Mouse (Mus musculus) intestine, embryonic 16.5 days (tissue): ENCODE results near the gene Phgdh. TPM values are rescaled to one million over a fixed set of nuclear protein-coding genes. Genes with fewer than 3 reads are reported as not detected.
"Not testable (repeated sequence)": the region's sequence is repeated elsewhere in the genome, so short reads cannot be mapped to it uniquely, and the experiment has no call there.

Source experiments
- ATAC-seq: fragments of 200-750 bp; cut with Nextera tagmentation; 2 replicates; pipeline ENCODE4 v1.8.0; 2017; ENCODE audit warnings: moderate TSS enrichment, moderate library complexity
- H3K27ac ChIP-seq: fragments of 300-500 bp; sonication (generic); 2 replicates; pipeline ENCODE4 v1.5.1; 2014; ENCODE audit warnings: mild to moderate bottlenecking, low read length
- H3K27me3 ChIP-seq: fragments of 300-500 bp; sonication (generic); replicated peaks from 2 replicates; pipeline ENCODE4 v1.6.1; 2014; ENCODE audit warnings: low read length, control low read depth, mixed read lengths; ENCODE audit not compliant: control insufficient read depth, insufficient read depth
- H3K36me3 ChIP-seq: fragments of 300-500 bp; sonication (generic); 2 replicates; pipeline ENCODE4 v1.6.1; 2014; ENCODE audit warnings: low read length, control low read depth; ENCODE audit not compliant: control insufficient read depth, insufficient read depth
- H3K4me1 ChIP-seq: fragments of 300-500 bp; sonication (generic); 2 replicates; pipeline ENCODE4 v1.6.1; 2014; ENCODE audit warnings: low read length, control low read depth, mixed read lengths; ENCODE audit not compliant: control insufficient read depth, insufficient read depth
- H3K4me2 ChIP-seq: fragments of 300-500 bp; sonication (generic); 2 replicates; pipeline ENCODE4 v1.6.1; 2014; ENCODE audit warnings: low read depth, low read length, control low read depth
- H3K4me3 ChIP-seq: fragments of 300-500 bp; sonication (generic); 2 replicates; pipeline ENCODE4 v1.5.1; 2014; ENCODE audit warnings: mild to moderate bottlenecking, low read length
- H3K9ac ChIP-seq: fragments of 300-500 bp; sonication (generic); 2 replicates; pipeline ENCODE4 v1.6.1; 2014; ENCODE audit warnings: low read depth, low read length
- H3K9me3 ChIP-seq: fragments of 300-500 bp; sonication (generic); 2 replicates; pipeline ENCODE4 v1.6.1; 2016; ENCODE audit warnings: low read length, control low read depth; ENCODE audit not compliant: control insufficient read depth
- WGBS: fragments of 180-500 bp; shearing (Covaris S2); extraction: QIAGEN DNeasy Blood & Tissue Kit; methylation state at CpG from one replicate; pipeline ENCODE4 v1.1.7; 2014; 5-methylcytosine and 5-hydroxymethylcytosine counted together
- polyA plus RNA-seq: library from polyadenylated mRNA; unstranded; fragments of >200 nt; fragmentation: Nextera tagmentation; extraction: Ambion mirVana; gene quantifications from 2 replicates; pipeline ENCODE4 v1.2.1, GENCODE M21; 2015

Phgdh gene
- 321 and 332 TPM in 2 replicates for polyA plus RNA-seq

DNA sequence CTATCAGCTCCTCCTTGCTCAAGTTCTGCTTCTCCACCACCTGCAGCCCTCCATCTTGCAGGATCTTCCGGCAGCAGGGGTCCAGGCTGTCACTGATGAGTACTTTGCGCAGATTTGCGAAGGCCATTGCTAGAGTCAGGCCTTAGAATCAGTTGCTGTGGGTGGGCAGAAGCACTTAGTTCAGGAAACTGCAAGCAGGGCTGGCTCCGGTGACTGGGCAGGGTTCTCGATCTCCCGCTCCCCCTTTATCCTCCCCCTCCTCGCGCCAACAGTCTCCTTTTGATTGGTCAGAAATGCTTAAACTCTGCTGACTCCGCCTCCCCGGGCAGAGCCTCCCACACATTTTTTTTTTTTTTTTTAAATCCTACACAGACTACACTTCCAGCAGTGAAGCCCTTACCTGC is at the start of gene Phgdh:
Phgdh (minus strand) TSS at position 285 of the 404 bp plus-strand sequence.
- H3K27me3 ChIP-seq, H3K36me3 ChIP-seq, H3K9me3 ChIP-seq: not testable (repeated sequence)
- Histone ChIP-seq H3K4me3 (peak within 1 kb of the TSS; percentile 75), H3K4me2 (peak within 1 kb of the TSS; percentile 75), H3K9ac (peak within 1 kb of the TSS; percentile 71), H3K27ac (peak within 1 kb of the TSS; percentile 87), H3K4me1 (peaks cover 33% of the 10 kb centered on the region)
- peak; percentile 78 for ATAC-seq
- 2% methylated on average over 9 of the region's 10 CpGs for WGBS

DNA sequence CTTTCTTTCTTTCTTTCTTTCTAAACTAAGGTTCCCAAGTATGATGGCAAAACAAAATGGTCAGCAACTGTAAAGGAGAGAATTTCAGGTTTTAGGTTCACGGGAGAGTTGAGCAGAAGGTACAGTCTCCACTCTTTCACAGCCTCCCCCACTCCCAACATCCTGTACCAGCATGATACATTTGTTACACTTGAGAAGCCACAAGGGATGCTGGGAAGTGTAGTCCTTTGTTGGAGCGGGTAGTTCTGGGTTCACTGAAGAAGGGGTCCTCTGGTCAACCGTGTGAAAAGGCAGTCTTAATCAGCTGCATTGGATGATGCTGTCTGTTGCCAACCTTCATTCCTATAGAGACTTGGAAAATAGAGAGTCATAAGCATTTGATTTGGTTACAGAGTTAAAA is 49.5 kb upstream of the Phgdh start:
- no peak for ATAC-seq
- Histone ChIP-seq H3K9ac (no peak overlapping the region), H3K4me1 (peaks cover 8% of the 10 kb centered on the region), H3K4me2 (no peak overlapping the region), H3K27ac (no peak overlapping the region), H3K36me3 (no peaks in the 10 kb centered on the region), H3K4me3 (no peak overlapping the region), H3K9me3 (no peaks in the 10 kb centered on the region), H3K27me3 (no peaks in the 10 kb centered on the region)
- 77% methylated on average over 3 of the region's 3 CpGs for WGBS

DNA sequence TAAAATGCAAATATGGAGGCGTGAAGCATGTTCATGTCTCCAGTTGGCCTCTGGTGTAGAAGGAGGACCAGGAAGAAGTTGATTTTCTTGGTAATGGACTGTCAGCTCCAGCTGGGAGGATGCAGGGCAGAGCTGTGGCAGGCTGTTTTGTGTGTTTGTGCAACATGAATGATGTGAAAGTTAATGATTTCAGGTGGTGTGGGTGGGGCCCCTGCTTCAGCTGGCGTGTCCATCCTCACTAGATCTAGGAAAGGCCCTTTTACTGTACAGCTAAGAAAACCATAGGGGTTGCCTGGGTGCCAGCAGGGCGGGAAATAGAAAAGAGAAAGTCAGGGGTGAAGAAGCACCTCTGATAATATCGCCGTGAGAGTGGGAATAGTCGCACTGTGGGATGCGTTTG is 48.0 kb upstream of the Phgdh start:
- H3K9me3 ChIP-seq, result no peaks in the 10 kb centered on the region
- 77% methylated on average over 7 of the region's 7 CpGs for WGBS
- H3K4me3 ChIP-seq, result no peak overlapping the region
- H3K9ac ChIP-seq, result no peak overlapping the region
- H3K4me2 ChIP-seq, result no peak overlapping the region
- H3K27ac ChIP-seq, result no peak overlapping the region
- peaks cover 23% of the 10 kb centered on the region for H3K4me1 ChIP-seq
- H3K36me3 ChIP-seq, result no peaks in the 10 kb centered on the region
- H3K27me3 ChIP-seq, result no peaks in the 10 kb centered on the region
- ATAC-seq, result no peak

DNA sequence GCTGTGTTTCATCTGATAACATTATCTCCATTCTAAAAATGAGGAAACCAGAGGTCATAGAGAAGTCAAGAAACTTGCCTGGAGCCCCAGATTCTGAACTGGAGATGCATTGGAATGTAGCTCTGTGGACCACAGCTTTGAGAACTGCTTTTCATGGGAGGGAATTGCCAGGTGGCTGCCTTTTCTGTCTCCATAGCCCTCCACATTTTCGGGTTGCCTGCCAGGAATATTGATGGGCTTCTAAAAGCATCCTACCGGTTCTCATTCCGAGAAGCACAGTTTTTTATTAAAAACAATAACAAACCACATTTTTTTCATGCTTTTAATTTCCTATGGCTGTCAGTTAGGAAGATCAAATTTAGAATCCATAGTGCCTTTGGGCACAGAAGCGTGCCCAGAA is 47.3 kb upstream of the Phgdh start:
- no peaks in the 10 kb centered on the region for H3K36me3 ChIP-seq
- H3K4me1 ChIP-seq, result peaks cover 23% of the 10 kb centered on the region
- no peaks in the 10 kb centered on the region for H3K9me3 ChIP-seq
- no peak for ATAC-seq
- H3K9ac ChIP-seq, result no peak overlapping the region
- H3K4me3 ChIP-seq, result no peak overlapping the region
- no peaks in the 10 kb centered on the region for H3K27me3 ChIP-seq
- H3K27ac ChIP-seq, result no peak overlapping the region
- H3K4me2 ChIP-seq, result no peak overlapping the region
- 61% methylated on average over 4 of the region's 4 CpGs for WGBS

DNA sequence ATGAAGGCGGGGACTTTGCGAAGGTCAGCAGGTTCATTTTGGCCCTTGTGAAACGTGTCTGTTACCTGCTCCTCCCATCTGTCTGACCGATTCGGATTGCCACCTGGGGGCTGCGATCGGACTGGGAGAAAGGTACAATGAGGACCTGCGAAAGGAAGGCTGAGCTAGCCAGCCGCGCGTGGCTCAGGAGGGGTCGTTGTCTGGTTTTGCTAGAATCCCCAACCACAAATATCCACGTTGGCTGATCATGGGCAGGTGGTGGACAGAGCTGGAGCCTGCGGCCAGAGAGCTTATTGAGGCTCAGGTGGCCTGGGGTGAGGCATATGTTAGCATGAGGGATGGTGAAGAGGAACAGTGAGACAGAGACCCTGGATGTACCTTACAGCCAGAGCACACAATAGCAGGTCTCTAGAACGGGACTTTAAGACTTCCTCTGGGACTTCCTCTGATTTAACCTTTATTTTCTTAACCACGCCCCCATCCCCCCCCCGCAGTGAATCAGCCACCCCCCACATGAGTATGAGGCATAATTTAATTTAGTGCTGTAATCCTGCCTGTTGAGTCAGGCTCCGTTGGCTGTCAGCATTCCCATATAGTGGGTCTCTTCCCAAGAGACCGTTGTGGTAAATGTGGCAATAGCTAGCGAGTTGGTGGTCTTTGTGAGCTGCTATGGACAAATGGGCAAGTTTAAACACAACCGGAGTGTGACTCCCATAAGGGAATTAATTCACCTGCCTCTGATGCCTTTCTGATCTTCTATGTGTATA is 43.4 kb upstream of the Phgdh start:
- Histone ChIP-seq H3K4me1 (peaks cover 29% of the 10 kb centered on the region), H3K27ac (no peak overlapping the region), H3K4me2 (peak overlapping the region; percentile 96), H3K9me3 (no peaks in the 10 kb centered on the region), H3K36me3 (no peaks in the 10 kb centered on the region), H3K9ac (peak overlapping the region; percentile 91), H3K4me3 (peak overlapping the region; percentile 95), H3K27me3 (no peaks in the 10 kb centered on the region)
- WGBS, result 10% methylated on average over 21 of the region's 21 CpGs
- peak; percentile 11 for ATAC-seq

DNA sequence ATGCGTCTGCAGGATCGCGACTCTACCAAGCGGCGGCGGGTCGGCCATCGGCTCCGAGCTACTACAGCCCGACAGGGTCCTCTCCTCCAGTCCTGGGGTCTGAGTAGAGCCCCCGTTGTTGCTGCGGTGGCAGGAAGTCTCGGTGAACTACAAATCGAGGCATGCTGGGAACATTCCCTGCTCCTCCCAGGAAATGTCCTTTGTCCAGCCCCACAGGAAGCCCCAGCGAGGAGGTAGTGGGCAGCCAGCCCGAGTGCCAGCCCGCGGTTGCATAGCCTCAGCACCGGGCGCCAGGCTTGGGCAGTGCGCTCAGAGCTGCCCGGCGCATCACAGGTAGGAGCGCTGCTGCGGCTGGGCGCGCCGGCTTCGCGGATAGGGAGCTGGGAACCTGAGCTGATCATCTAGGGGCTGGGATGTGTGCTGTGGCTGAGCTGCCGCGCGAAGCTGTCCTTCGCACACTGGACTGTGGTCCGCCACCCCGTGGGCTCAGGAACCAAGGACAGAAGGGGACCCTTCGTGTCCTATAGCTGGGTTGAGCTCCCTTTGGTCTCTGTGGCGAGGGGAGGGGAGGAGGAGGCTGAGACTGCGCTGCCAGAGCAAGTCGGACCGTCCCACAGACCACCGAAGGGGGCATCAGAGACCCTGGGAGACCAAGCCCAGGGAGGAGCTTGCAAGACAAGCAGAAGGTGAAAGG is 42.6 kb upstream of the Phgdh start, which contains the start of gene Zfp697:
Zfp697 (plus strand) TSS at position 216 of the 694 bp plus-strand sequence.
- Histone ChIP-seq H3K9ac (peak within 1 kb of the TSS; percentile 91), H3K9me3 (no peaks in the 10 kb centered on the region), H3K4me1 (peaks cover 23% of the 10 kb centered on the region), H3K4me3 (peak within 1 kb of the TSS; percentile 95), H3K27ac (peak within 1 kb of the TSS; percentile 54; the same call in 1 of the 2 replicates), H3K27me3 (no peaks in the 10 kb centered on the region), H3K36me3 (no peaks in the 10 kb centered on the region), H3K4me2 (peak within 1 kb of the TSS; percentile 96)
- peak; percentile 92 for ATAC-seq
- under 1% methylated on average over 41 of the region's 42 CpGs for WGBS

DNA sequence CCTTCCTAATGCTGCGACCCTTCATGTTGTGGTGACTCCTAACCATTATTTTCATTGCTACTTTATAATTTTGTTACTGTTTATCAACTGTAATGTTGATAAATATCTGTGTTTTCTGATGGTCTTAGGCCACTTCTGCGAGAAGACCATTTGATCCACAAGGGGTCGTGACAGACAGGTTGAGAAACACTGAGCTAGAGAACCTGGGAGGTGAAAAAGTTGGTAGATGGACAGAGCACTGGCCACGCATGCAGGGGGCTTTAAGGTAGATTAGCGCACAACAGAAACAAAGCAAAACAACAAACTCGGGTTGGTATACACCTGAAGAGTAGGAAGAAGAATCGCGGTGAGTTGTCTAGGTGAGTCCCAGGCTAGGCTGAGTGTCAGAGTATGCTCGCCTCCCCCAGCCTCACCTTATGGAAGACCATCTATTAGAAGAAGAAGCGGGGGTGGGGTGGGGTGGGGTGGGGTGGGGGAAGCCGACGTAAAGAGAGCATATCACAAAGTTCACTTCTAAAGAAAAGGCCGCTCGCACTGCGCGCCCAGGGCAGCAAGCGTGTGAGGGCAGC is 42.0 kb upstream of the Phgdh start:
- Histone ChIP-seq H3K9me3 (no peaks in the 10 kb centered on the region), H3K4me1 (peaks cover 23% of the 10 kb centered on the region), H3K27me3 (no peaks in the 10 kb centered on the region), H3K4me2 (peak overlapping the region; percentile 96), H3K36me3 (no peaks in the 10 kb centered on the region), H3K4me3 (peak overlapping the region; percentile 95), H3K27ac (no peak overlapping the region), H3K9ac (peak overlapping the region; percentile 91)
- ATAC-seq, result peak; percentile 32
- WGBS, result 8% methylated on average over 17 of the region's 17 CpGs

DNA sequence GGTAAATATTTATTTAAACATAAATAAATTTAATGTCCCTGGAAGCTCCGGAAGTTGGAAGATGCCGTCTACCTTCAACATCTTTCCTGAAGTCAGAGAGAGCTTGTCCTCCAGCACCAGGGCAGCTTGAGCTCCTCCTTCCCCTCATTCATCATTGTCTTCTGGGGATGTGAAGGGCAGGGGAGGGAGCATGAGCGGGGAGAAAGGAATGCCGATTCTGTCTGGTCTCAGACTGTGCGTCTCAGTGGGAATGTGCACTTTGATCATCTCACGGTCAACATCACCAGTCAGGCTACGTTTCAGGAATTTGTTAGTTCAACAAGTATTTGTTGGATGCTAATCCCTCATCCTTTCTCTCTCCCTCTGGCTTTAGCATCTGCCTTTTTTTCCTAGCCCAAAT is 39.4 kb upstream of the Phgdh start:
- Histone ChIP-seq H3K27ac (no peak overlapping the region), H3K4me2 (no peak overlapping the region)
- 10% methylated on average over 7 of the region's 7 CpGs for WGBS

DNA sequence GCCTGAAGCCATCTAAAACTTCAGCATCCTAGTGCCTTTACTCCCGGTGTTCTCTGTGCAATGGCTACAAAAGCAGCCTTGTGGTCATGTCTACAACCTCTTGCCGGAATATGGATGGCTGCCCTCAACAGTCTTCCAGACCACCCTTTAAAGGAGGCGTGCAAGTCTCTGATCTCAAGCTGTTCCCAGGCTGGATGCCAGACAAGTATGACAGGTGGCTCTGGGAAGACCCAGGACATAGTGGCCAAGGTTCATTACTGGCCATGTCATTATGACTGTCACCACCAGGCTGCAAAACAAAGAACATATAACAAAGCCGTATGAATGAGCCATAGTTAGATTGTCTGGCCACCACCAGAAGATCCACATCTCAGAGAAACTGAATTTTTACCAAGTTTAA is 38.5 kb upstream of the Phgdh start:
- 85% methylated on average over 4 of the region's 4 CpGs for WGBS
- Histone ChIP-seq H3K4me1 (peaks cover 11% of the 10 kb centered on the region), H3K27ac (no peak overlapping the region), H3K9me3 (no peaks in the 10 kb centered on the region), H3K4me2 (no peak overlapping the region), H3K36me3 (no peaks in the 10 kb centered on the region), H3K4me3 (no peak overlapping the region), H3K27me3 (no peaks in the 10 kb centered on the region), H3K9ac (no peak overlapping the region)
- ATAC-seq, result no peak

More for the DNA sequence above, 39.4 kb upstream of the Phgdh start:
- no peak overlapping the region for H3K4me3 ChIP-seq
- peaks cover 20% of the 10 kb centered on the region for H3K4me1 ChIP-seq
- ATAC-seq, result no peak
- no peaks in the 10 kb centered on the region for H3K36me3 ChIP-seq
- H3K9ac ChIP-seq, result no peak overlapping the region
- no peaks in the 10 kb centered on the region for H3K9me3 ChIP-seq
- no peaks in the 10 kb centered on the region for H3K27me3 ChIP-seq
